Mouse (Mus musculus) liver, embryonic 15.5 days (tissue): ENCODE results near the gene Obsl1. TPM values are rescaled to one million over a fixed set of nuclear protein-coding genes. Genes with fewer than 3 reads are reported as not detected.

Experiments used
- ATAC-seq: fragments of 200-750 bp; cut with Nextera tagmentation; 2 replicates; pipeline ENCODE4 v1.8.0; 2017; ENCODE audit warnings: moderate number of reproducible peaks, mild to moderate bottlenecking, moderate library complexity; ENCODE audit not compliant: insufficient read depth
- H3K27ac ChIP-seq: fragments of 300-500 bp; sonication (generic); replicated peaks from 2 replicates; pipeline ENCODE4 v1.5.1; 2015; ENCODE audit warnings: mild to moderate bottlenecking, inconsistent platforms
- H3K27me3 ChIP-seq: fragments of 300-500 bp; sonication (generic); 2 replicates; pipeline ENCODE4 v1.6.1; 2015; ENCODE audit warnings: mild to moderate bottlenecking, inconsistent platforms
- H3K36me3 ChIP-seq: fragments of 300-500 bp; sonication (generic); replicated peaks from 2 replicates; pipeline ENCODE4 v1.6.1; 2015; ENCODE audit warnings: moderate library complexity, mild to moderate bottlenecking, inconsistent platforms
- H3K4me1 ChIP-seq: fragments of 300-500 bp; sonication (generic); replicated peaks from 2 replicates; pipeline ENCODE4 v1.6.1; 2015; ENCODE audit warnings: inconsistent platforms
- H3K4me2 ChIP-seq: fragments of 300-500 bp; sonication (generic); 2 replicates; pipeline ENCODE4 v1.6.1; 2015; ENCODE audit warnings: moderate library complexity, mild to moderate bottlenecking, inconsistent platforms
- H3K4me3 ChIP-seq: fragments of 300-500 bp; sonication (generic); replicated peaks from 2 replicates; pipeline ENCODE4 v1.5.1; 2015; ENCODE audit warnings: mild to moderate bottlenecking, inconsistent platforms
- H3K9ac ChIP-seq: fragments of 300-500 bp; sonication (generic); 2 replicates; pipeline ENCODE4 v1.6.1; 2015; ENCODE audit warnings: moderate library complexity, mild to moderate bottlenecking, inconsistent platforms
- H3K9me3 ChIP-seq: fragments of 300-500 bp; sonication (generic); replicated peaks from 2 replicates; pipeline ENCODE4 v1.6.1; 2016; ENCODE audit warnings: inconsistent platforms
- WGBS: fragments of 180-500 bp; shearing (Covaris S2); methylation state at CpG from one replicate; pipeline ENCODE4 v1.1.7; 2015; ENCODE audit warnings: mixed read lengths; ENCODE audit not compliant: insufficient replicate concordance; 5-methylcytosine and 5-hydroxymethylcytosine counted together
- polyA plus RNA-seq: library from polyadenylated mRNA; unstranded; fragments of >200 nt; fragmentation: Nextera tagmentation; extraction: Ambion mirVana; gene quantifications from 2 replicates; pipeline ENCODE4 v1.2.1, GENCODE M21; 2015

Obsl1 gene
- polyA plus RNA-seq, 1 experiment from 2014 or later: 7.3 TPM

- WGBS: 80% methylated on average over 9 of the region's 9 CpGs
- Histone ChIP-seq H3K36me3 (no peaks in the 10 kb centered on the region), H3K27me3 (peaks cover 37% of the 10 kb centered on the region), H3K4me1 (0 out of 2 replicates have a peak, but pooled peaks cover 6% of the 10 kb centered on the region), H3K4me2 (no peak overlapping the region), H3K27ac (no peak overlapping the region), H3K9me3 (no peaks in the 10 kb centered on the region), H3K4me3 (no peak overlapping the region), H3K9ac (no peak overlapping the region)
- no peak for ATAC-seq
Observed at GRCm38 (mm10) chr1:75501905-75502304, 4.3 kb downstream of the Obsl1 start.

GRCm38 (mm10) chr1:75499441-75499840, 6.8 kb downstream of the Obsl1 start:
- no peak for ATAC-seq
- H3K27ac ChIP-seq: no peak overlapping the region
- peaks cover 12% of the 10 kb centered on the region for H3K27me3 ChIP-seq
- H3K9me3 ChIP-seq: no peaks in the 10 kb centered on the region
- no peak overlapping the region for H3K9ac ChIP-seq
- WGBS: 70% methylated on average over 7 of the region's 7 CpGs
- H3K36me3 ChIP-seq: 0 out of 2 replicates have a peak, but pooled peaks cover 4% of the 10 kb centered on the region
- no peak overlapping the region for H3K4me2 ChIP-seq
- no peaks in the 10 kb centered on the region for H3K4me1 ChIP-seq
- H3K4me3 ChIP-seq: no peak overlapping the region

- Histone ChIP-seq H3K9me3 (no peaks in the 10 kb centered on the region), H3K36me3 (0 out of 2 replicates have a peak, but pooled peaks cover 4% of the 10 kb centered on the region), H3K4me1 (no peaks in the 10 kb centered on the region), H3K4me2 (no peak overlapping the region), H3K4me3 (no peak overlapping the region), H3K27me3 (peaks cover 6% of the 10 kb centered on the region), H3K9ac (no peak overlapping the region), H3K27ac (no peak overlapping the region)
- WGBS: 61% methylated on average over 4 of the region's 4 CpGs
- ATAC-seq: no peak
Observed at GRCm38 (mm10) chr1:75498897-75499296, 7.4 kb downstream of the Obsl1 start.

- Histone ChIP-seq H3K36me3 (0 out of 2 replicates have a peak, but pooled peaks cover 7% of the 10 kb centered on the region), H3K4me2 (no peak overlapping the region), H3K9ac (no peak overlapping the region), H3K9me3 (no peaks in the 10 kb centered on the region), H3K27me3 (peaks cover 13% of the 10 kb centered on the region; the same call in 1 of the 2 replicates), H3K27ac (no peak overlapping the region), H3K4me3 (no peak overlapping the region), H3K4me1 (no peaks in the 10 kb centered on the region)
- WGBS: 57% methylated on average over 12 of the region's 12 CpGs
- ATAC-seq: no peak
Observed at GRCm38 (mm10) chr1:75494878-75495548, 11.2 kb downstream of the Obsl1 start.

GRCm38 (mm10) chr1:75492579-75493170, 13.6 kb downstream of the Obsl1 start:
- 57% methylated on average over 24 of the region's 24 CpGs for WGBS
- H3K27me3 ChIP-seq: peaks cover 36% of the 10 kb centered on the region
- ATAC-seq: no peak
- 0 out of 2 replicates have a peak, but pooled peaks cover 7% of the 10 kb centered on the region for H3K36me3 ChIP-seq
- H3K4me3 ChIP-seq: no peak overlapping the region
- no peak overlapping the region for H3K4me2 ChIP-seq
- H3K9me3 ChIP-seq: no peaks in the 10 kb centered on the region
- no peak overlapping the region for H3K27ac ChIP-seq
- no peak overlapping the region for H3K9ac ChIP-seq
- H3K4me1 ChIP-seq: peaks cover 4% of the 10 kb centered on the region; the same call in 1 of the 2 replicates

- no peak overlapping the region for H3K4me3 ChIP-seq
- H3K27ac ChIP-seq: no peak overlapping the region
- H3K9me3 ChIP-seq: no peaks in the 10 kb centered on the region
- no peak overlapping the region for H3K9ac ChIP-seq
- 78% methylated on average over 34 of the region's 34 CpGs for WGBS
- H3K27me3 ChIP-seq: peaks cover 53% of the 10 kb centered on the region
- H3K4me1 ChIP-seq: peaks cover 11% of the 10 kb centered on the region; the same call in 1 of the 2 replicates
- no peak overlapping the region for H3K4me2 ChIP-seq
- H3K36me3 ChIP-seq: 0 out of 2 replicates have a peak, but pooled peaks cover 3% of the 10 kb centered on the region
- no peak for ATAC-seq
Observed at GRCm38 (mm10) chr1:75490785-75491551, 15.3 kb downstream of the Obsl1 start.

GRCm38 (mm10) chr1:75487405-75488161, 18.7 kb downstream of the Obsl1 start:
- ATAC-seq: peak; percentile 54
- Histone ChIP-seq H3K27ac (no peak overlapping the region), H3K27me3 (peaks cover 82% of the 10 kb centered on the region), H3K4me3 (peak overlapping the region; percentile 50), H3K36me3 (0 out of 2 replicates have a peak, but pooled peaks cover 3% of the 10 kb centered on the region), H3K9ac (no peak overlapping the region; the same call in 1 of the 2 replicates), H3K4me2 (peak overlapping the region; percentile 65), H3K4me1 (peaks cover 11% of the 10 kb centered on the region; the same call in 1 of the 2 replicates), H3K9me3 (no peaks in the 10 kb centered on the region)
- WGBS: 1% methylated on average over 62 of the region's 62 CpGs

GRCm38 (mm10) chr1:75487040-75487404, 19.2 kb downstream of the Obsl1 start:
- WGBS: 4% methylated on average over 13 of the region's 13 CpGs
- 0 out of 2 replicates have a peak, but pooled peaks cover 3% of the 10 kb centered on the region for H3K36me3 ChIP-seq
- H3K4me3 ChIP-seq: peak overlapping the region; percentile 50
- H3K27me3 ChIP-seq: peaks cover 82% of the 10 kb centered on the region
- no peak for ATAC-seq
- H3K9me3 ChIP-seq: no peaks in the 10 kb centered on the region
- H3K27ac ChIP-seq: no peak overlapping the region
- H3K9ac ChIP-seq: no peak overlapping the region; the same call in 1 of the 2 replicates
- peaks cover 11% of the 10 kb centered on the region; the same call in 1 of the 2 replicates for H3K4me1 ChIP-seq
- peak overlapping the region; percentile 65 for H3K4me2 ChIP-seq

- Histone ChIP-seq H3K27me3 (peaks cover 84% of the 10 kb centered on the region), H3K4me3 (no peak overlapping the region), H3K4me1 (peaks cover 11% of the 10 kb centered on the region; the same call in 1 of the 2 replicates), H3K9ac (no peak overlapping the region), H3K36me3 (0 out of 2 replicates have a peak, but pooled peaks cover 3% of the 10 kb centered on the region), H3K4me2 (no peak overlapping the region), H3K9me3 (no peaks in the 10 kb centered on the region), H3K27ac (no peak overlapping the region)
- ATAC-seq: no peak
- WGBS: 6% methylated on average over 24 of the region's 24 CpGs
Observed at GRCm38 (mm10) chr1:75486561-75486960, 19.7 kb downstream of the Obsl1 start.

- Histone ChIP-seq H3K4me2 (no peak overlapping the region), H3K36me3 (no peaks in the 10 kb centered on the region), H3K4me3 (no peak overlapping the region), H3K9me3 (no peaks in the 10 kb centered on the region), H3K27ac (no peak overlapping the region), H3K27me3 (peaks cover 100% of the 10 kb centered on the region), H3K4me1 (peaks cover 28% of the 10 kb centered on the region), H3K9ac (no peak overlapping the region)
- no peak for ATAC-seq
- WGBS: 61% methylated on average over 7 of the region's 7 CpGs
Observed at GRCm38 (mm10) chr1:75480735-75481134, 25.5 kb downstream of the Obsl1 start.
